Mouse (Mus musculus): ENCODE data around the gene Tspo2. TPM values are rescaled to one million over a fixed set of nuclear protein-coding genes. Genes with fewer than 3 reads are reported as not detected.

The Tspo2 gene
- polyA plus RNA-seq, 1 experiment from 2014 or later: 4.6 TPM

DNA sequence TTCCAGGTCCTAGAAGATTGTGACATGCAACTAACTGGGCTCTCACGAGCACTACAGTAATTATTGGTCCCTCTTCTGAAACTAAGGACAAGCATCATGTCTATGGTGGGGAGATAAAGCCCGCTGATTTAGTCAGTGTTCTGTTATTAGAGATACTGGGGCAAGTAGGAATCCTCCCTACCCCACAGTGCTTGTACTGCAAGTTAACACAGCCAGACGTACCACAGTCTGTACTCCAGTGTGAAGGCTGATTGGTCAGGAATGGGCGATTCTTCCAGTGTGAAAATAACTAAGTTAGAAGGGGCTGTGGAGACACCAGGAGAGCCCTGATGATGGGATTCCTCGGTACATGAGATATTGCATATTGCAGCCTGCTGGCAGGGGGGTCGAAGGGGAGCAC is 33.8 kb downstream of the Tspo2 start:
- 93% methylated on average over 6 of the region's 6 CpGs for whole genome bisulfite sequencing
- Histone ChIP-seq H3K36me3 (ENCODE audit: control insufficient read depth, insufficient read depth, low read length) (peaks cover 22% of the 10 kb centered on the region), H3K4me1 (ENCODE audit: control insufficient read depth, insufficient read depth, low read length) (no peaks in the 10 kb centered on the region), H3K4me2 (ENCODE audit: low read length) (no peak overlapping the region), H3K9me3 (ENCODE audit: control insufficient read depth, low read length) (no peaks in the 10 kb centered on the region), H3K27me3 (ENCODE audit: control insufficient read depth, insufficient read depth, low read length) (no peaks in the 10 kb centered on the region), H3K9ac (replicated peaks; ENCODE audit: low read length) (no peak overlapping the region), H3K27ac (replicated peaks; ENCODE audit: low read depth, low read length) (no peak overlapping the region), H3K4me3 (replicated peaks; ENCODE audit: low read depth, low read length) (no peak overlapping the region)
- ATAC-seq (ENCODE audit: low FRiP score, low TSS enrichment) (no peak), DNase-seq (no peak)

DNA sequence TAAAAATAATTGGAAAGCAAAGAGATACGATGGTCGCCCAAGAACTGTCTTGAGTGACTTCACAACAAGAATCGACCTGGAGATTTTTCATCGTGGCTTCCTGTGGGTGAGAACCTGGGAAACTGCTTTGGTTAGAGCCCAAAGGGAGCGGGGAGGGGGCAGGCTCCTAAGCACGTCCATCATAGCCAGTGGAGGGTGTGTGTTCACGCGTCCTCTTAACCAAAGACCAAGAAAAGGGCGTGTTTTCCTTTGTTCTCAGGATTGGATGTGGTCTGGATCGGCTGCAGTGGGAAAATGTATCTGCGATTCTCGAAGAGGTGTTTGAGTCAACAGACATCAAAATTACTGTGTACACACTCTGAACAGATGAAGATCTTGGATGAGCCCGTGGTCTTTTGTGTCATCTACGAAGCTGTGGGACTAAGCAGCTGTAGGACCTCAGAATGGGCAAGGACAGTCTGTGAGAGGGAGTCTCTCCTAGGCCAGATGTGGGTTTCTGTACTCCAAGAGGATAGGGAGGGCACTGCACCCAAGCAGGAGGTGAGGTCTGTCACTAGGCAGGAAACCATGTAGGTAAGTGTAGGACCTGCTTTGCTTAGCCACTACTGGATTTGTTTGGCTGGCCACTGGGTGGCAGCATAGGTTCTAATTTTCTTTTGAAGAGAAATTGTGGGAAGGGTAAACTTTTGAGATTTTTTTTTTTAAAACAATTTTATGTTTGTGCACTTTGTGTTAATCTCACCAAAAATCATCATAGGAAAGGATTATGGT is 34.7 kb downstream of the Tspo2 start:
- Histone ChIP-seq H3K9me3 (ENCODE audit: control insufficient read depth, low read length) (no peaks in the 10 kb centered on the region), H3K4me2 (ENCODE audit: low read length) (no peak overlapping the region), H3K27ac (replicated peaks; ENCODE audit: low read depth, low read length) (0 out of 2 replicates have a peak overlapping the region, but pooled peaks have one; percentile 6), H3K9ac (replicated peaks; ENCODE audit: low read length) (no peak overlapping the region), H3K36me3 (ENCODE audit: control insufficient read depth, insufficient read depth, low read length) (peaks cover 23% of the 10 kb centered on the region), H3K4me3 (replicated peaks; ENCODE audit: low read depth, low read length) (no peak overlapping the region), H3K27me3 (ENCODE audit: control insufficient read depth, insufficient read depth, low read length) (no peaks in the 10 kb centered on the region), H3K4me1 (ENCODE audit: control insufficient read depth, insufficient read depth, low read length) (peaks cover 2% of the 10 kb centered on the region)
- ATAC-seq (ENCODE audit: low FRiP score, low TSS enrichment) (peak; percentile 70), DNase-seq (peak; percentile 90)
- WGBS: 93% methylated on average over 14 of the region's 14 CpGs

DNA sequence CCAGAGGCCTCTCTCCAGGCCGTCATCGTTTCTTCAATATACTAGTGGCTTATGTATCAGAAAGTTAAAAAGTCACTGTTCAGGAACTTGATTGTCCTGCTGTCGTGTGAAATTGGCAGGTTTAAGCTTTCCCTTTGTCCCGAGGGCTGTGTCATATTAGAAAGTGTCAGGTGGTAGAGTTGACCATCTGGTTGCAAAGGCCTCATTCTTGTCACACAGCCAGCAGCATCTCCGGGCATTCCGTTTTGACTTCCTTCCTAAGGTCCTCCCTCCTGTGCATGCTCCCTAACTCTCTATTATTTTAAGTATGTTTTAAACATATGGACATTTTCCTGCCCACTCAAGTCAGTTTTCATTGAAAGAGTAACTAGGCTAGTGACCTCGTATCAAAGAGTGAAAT is 35.3 kb downstream of the Tspo2 start:
- DNase-seq: no peak
- no peak for ATAC-seq (ENCODE audit: low FRiP score, low TSS enrichment)

DNA sequence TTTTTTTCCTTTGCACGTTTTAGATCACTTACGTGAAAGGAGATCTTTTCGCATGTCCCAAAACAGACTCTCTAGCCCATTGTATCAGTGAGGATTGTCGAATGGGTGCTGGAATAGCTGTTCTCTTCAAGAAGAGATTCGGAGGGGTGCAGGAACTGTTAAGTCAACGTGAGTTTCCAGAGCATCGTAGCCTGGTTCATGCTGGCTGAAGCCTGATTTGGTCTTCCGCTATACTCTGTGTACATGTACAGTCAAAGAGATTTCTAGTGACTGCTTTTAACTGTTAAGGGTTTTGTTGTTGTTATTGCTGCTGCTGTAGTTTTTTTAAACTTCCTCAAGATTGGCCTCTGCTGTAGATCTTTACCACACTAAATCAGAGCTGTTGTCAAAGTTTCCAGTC is 40.1 kb downstream of the Tspo2 start:
- ATAC-seq (ENCODE audit: low FRiP score, low TSS enrichment) (no peak), DNase-seq (no peak)
- Histone ChIP-seq H3K4me3 (replicated peaks; ENCODE audit: low read depth, low read length) (peak overlapping the region; percentile 60), H3K9ac (replicated peaks; ENCODE audit: low read length) (peak overlapping the region; percentile 64; the same call in 1 of the 2 replicates), H3K4me1 (ENCODE audit: control insufficient read depth, insufficient read depth, low read length) (peaks cover 22% of the 10 kb centered on the region), H3K27me3 (ENCODE audit: control insufficient read depth, insufficient read depth, low read length) (no peaks in the 10 kb centered on the region), H3K9me3 (ENCODE audit: control insufficient read depth, low read length) (no peaks in the 10 kb centered on the region), H3K36me3 (ENCODE audit: control insufficient read depth, insufficient read depth, low read length) (peaks cover 23% of the 10 kb centered on the region), H3K27ac (replicated peaks; ENCODE audit: low read depth, low read length) (peak overlapping the region; percentile 100), H3K4me2 (ENCODE audit: low read length) (peak overlapping the region; percentile 80)
- WGBS: 54% methylated on average over 8 of the region's 8 CpGs

More for the DNA sequence above, 35.3 kb downstream of the Tspo2 start:
- WGBS: 91% methylated on average over 7 of the region's 7 CpGs
- peaks cover 23% of the 10 kb centered on the region for H3K36me3 ChIP-seq (ENCODE audit: control insufficient read depth, insufficient read depth, low read length)
- H3K9ac ChIP-seq (replicated peaks; ENCODE audit: low read length): no peak overlapping the region
- H3K27ac ChIP-seq (replicated peaks; ENCODE audit: low read depth, low read length): no peak overlapping the region
- no peak overlapping the region for H3K4me3 ChIP-seq (replicated peaks; ENCODE audit: low read depth, low read length)
- H3K4me2 ChIP-seq (ENCODE audit: low read length): no peak overlapping the region
- no peaks in the 10 kb centered on the region for H3K27me3 ChIP-seq (ENCODE audit: control insufficient read depth, insufficient read depth, low read length)
- peaks cover 8% of the 10 kb centered on the region for H3K4me1 ChIP-seq (ENCODE audit: control insufficient read depth, insufficient read depth, low read length)
- H3K9me3 ChIP-seq (ENCODE audit: control insufficient read depth, low read length): no peaks in the 10 kb centered on the region

DNA sequence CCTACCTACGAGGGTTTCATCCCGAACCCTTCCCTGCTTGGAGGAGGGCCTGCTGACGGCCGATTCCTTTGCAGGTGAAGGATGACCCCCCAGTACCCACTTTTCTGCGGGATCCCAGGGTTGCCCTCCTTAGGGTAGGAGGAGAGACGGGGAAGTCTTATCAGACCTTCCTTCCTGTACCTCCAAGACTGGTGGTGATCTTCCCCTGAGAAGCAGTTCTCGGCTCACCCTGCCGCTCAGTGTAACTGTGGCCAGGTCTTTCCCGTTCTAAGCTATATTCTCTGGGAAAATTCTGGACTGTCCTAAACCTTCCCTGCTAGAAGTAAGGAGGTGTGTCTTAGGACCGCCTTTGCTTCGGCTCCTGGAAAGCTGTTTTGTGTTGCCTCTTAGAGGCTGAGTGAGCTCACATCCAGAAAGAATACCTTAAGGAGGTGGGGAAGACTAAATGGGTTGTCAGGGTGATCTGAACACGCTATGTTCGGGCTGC is 41.0 kb downstream of the Tspo2 start:
- peak overlapping the region; percentile 80 for H3K4me2 ChIP-seq (ENCODE audit: low read length)
- H3K9ac ChIP-seq (replicated peaks; ENCODE audit: low read length): peak overlapping the region; percentile 64
- WGBS: 0% methylated on average over 13 of the region's 13 CpGs
- no peak for ATAC-seq (ENCODE audit: low FRiP score, low TSS enrichment)
- H3K9me3 ChIP-seq (ENCODE audit: control insufficient read depth, low read length): no peaks in the 10 kb centered on the region
- H3K4me3 ChIP-seq (replicated peaks; ENCODE audit: low read depth, low read length): peak overlapping the region; percentile 60
- peak overlapping the region; percentile 100 for H3K27ac ChIP-seq (replicated peaks; ENCODE audit: low read depth, low read length)
- no peaks in the 10 kb centered on the region for H3K27me3 ChIP-seq (ENCODE audit: control insufficient read depth, insufficient read depth, low read length)
- peak; percentile 57 for DNase-seq
- H3K36me3 ChIP-seq (ENCODE audit: control insufficient read depth, insufficient read depth, low read length): peaks cover 17% of the 10 kb centered on the region
- peaks cover 22% of the 10 kb centered on the region for H3K4me1 ChIP-seq (ENCODE audit: control insufficient read depth, insufficient read depth, low read length)

DNA sequence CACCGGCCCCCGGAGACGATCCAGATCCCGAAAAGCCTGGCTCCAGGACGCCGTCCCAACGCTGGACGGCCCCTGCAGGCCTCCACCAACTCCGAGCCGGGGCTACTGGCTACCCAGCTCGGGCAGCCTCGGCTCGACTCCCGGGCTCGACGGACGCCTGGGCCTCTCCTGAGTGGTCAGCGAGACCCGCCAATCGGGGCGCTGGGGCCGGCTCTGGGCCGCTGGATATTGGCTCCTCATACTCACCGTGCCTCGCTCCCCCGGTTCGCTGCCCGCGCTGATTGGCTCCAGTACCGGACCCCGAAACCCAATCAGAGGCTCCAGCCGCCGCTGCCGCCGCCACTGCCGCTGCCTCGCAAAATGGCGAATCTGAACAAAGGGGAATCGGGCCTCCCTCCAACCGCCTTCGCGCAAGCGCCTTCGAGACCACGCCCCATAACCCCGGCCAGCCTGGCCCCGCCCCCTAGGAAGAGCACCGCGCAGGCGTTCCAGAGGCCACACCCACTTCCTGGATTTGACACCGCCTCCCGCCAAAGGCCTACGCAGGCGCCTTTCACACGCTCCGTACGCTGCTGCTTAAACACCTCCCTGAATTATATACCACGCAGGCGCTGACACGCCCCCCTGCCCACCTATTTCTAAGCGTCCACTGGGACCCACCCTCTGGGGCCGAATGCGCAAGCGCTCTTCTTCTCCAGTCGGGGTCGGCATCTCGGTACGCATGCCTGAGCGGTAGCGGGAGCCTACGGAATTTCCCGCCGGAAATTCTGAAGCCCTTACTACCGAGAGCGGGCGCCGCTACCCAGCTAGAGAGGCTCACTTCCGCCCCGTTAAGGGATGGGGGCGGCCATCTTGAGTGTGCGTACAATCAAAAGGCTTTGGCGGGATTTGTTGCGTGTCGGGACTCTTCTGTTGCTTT is 41.7 kb downstream of the Tspo2 start, which contains the start of the genes Nfya and Oard1:
Nfya (minus strand) TSS at position 527 of the 919 bp plus-strand sequence.
Oard1 (plus strand) TSS at position 635 of the 919 bp plus-strand sequence.
- ATAC-seq (ENCODE audit: low FRiP score, low TSS enrichment): peak; percentile 96
- WGBS: under 1% methylated on average over 84 of the region's 84 CpGs
- H3K4me1 ChIP-seq (ENCODE audit: control insufficient read depth, insufficient read depth, low read length): peaks cover 22% of the 10 kb centered on the region

DNA sequence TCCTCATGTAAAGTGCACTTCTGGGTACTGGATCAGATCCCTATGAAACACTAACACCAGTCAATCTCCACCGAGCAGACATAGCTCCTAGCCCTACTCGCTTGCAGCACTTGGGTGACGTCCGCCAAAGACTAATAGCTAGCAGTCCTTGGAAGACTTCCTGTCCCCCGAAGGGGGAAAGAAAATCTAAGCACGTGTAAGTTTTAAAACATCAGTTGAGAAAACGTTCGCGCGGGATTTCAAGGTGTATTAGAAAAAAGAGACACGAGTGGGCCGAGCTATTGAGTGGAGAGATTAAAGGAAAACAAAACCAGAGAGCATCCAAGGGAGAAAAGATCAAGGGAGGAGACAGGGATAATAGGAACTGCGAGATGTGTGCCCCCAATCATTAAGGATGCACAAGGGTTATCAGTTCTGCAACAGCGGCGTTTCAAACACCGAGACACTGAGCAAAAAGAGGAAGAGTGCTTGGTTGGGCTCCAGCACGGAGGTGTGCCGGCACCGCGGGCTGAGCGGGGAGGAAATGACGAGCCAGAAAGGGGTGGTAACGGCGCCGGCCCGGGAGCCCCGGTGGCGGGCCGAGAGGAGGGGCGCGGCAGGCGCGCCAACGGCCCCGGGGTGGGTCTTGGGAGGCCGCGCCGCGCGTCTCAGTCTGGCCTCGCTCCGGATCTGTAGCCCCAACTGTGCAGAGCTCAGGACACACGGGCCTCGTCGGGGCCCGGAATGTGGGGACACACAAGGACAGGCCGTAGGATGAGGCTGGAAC is 42.6 kb downstream of the Tspo2 start:
- Histone ChIP-seq H3K9ac (replicated peaks; ENCODE audit: low read length) (peak overlapping the region; percentile 96), H3K4me2 (ENCODE audit: low read length) (peak overlapping the region; percentile 64), H3K4me3 (replicated peaks; ENCODE audit: low read depth, low read length) (peak overlapping the region; percentile 85), H3K4me1 (ENCODE audit: control insufficient read depth, insufficient read depth, low read length) (peaks cover 22% of the 10 kb centered on the region), H3K36me3 (ENCODE audit: control insufficient read depth, insufficient read depth, low read length) (0 out of 2 replicates have a peak, but pooled peaks cover 5% of the 10 kb centered on the region), H3K27me3 (ENCODE audit: control insufficient read depth, insufficient read depth, low read length) (no peaks in the 10 kb centered on the region), H3K27ac (replicated peaks; ENCODE audit: low read depth, low read length) (peak overlapping the region; percentile 100), H3K9me3 (ENCODE audit: control insufficient read depth, low read length) (no peaks in the 10 kb centered on the region)
- WGBS: under 1% methylated on average over 47 of the region's 47 CpGs
- peak; percentile 83 for DNase-seq
- peak; percentile 11 for ATAC-seq (ENCODE audit: low FRiP score, low TSS enrichment)

More for the DNA sequence above, 41.7 kb downstream of the Tspo2 start, which contains the start of the genes Nfya and Oard1:
- Histone ChIP-seq H3K27ac (replicated peaks; ENCODE audit: low read depth, low read length) (peak within 1 kb of the TSS; percentile 100), H3K27me3 (ENCODE audit: control insufficient read depth, insufficient read depth, low read length) (no peaks in the 10 kb centered on the region), H3K36me3 (ENCODE audit: control insufficient read depth, insufficient read depth, low read length) (peaks cover 10% of the 10 kb centered on the region), H3K9me3 (ENCODE audit: control insufficient read depth, low read length) (no peaks in the 10 kb centered on the region), H3K4me3 (replicated peaks; ENCODE audit: low read depth, low read length) (peak within 1 kb of the TSS; percentile 85), H3K4me2 (ENCODE audit: low read length) (peak within 1 kb of the TSS; percentile 80), H3K9ac (replicated peaks; ENCODE audit: low read length) (peak within 1 kb of the TSS; percentile 96)
- DNase-seq: peak; percentile 100
